Mouse (Mus musculus): ENCODE results near the gene Cadm1.

DNA sequence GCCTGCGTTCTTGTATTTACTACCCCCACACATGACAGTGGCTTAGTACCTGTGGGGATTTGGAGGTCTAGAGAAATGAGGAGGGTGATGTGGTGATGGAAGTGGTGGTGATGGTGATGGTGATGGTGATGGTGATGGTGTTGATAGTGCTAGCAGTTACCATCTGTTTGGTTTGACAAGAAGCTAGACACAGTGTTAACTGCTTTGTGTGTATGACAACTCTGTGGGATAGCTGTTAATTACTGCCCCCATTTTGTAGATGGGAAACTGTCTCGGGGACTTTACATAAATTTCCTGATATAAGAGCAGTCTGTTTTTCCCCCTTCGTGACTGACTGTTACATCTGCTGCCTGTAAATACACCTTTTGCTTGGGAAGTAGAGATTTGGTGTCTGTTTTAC lies 256.7 kb downstream of the Cadm1 start:
- TF ChIP-seq CTCF (IDR thresholded peaks at IDR 0.05; ENCODE audit: low read depth): no peak
- no peak for TF ChIP-seq EP300 (IDR thresholded peaks at IDR 0.05; ENCODE audit: low read depth)
